Mouse (Mus musculus): ENCODE results near the gene Zfp213. TPM values are rescaled to one million over a fixed set of nuclear protein-coding genes. Genes with fewer than 3 reads are reported as not detected.
"Not testable (repeated sequence)": the region's sequence is repeated elsewhere in the genome, so short reads cannot be mapped to it uniquely, and the experiment has no call there.

Gene Zfp213
- total RNA-seq (2015) (3.6 and 5.3 TPM in 2 replicates), total RNA-seq (2017) (6.5 and 9.2 TPM in 2 replicates)

GRCm38 (mm10) chr17:23563595-23564367, at the start of gene Zfp213:
Gene Zfp213, minus strand, starts transcription at chr17:23564238.
- ATAC-seq (replicated peaks; ENCODE audit: poor library complexity) = peak; percentile 83

DNA sequence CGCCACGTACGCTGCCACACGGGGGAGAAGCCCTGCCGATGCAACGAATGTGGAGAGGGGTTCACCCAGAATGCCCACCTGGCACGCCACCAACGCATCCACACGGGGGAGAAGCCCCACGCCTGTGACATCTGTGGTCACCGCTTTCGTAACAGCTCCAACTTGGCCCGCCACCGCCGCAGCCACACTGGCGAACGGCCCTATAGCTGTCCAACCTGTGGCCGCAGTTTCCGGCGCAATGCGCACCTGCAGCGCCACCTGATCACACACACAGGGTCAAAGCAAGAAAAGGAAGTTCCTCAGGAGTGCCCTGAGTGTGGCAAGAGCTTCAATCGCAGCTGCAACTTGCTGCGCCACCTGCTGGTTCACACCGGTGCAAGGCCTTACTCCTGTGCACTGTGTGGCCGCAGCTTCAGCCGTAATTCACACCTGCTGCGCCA, 46.3 kb upstream of the Zfp213 start:
- peak; percentile 94 for ATAC-seq (replicated peaks; ENCODE audit: poor library complexity)

GRCm38 (mm10) chr17:23609612-23610011, 45.6 kb upstream of the Zfp213 start:
- ATAC-seq (replicated peaks; ENCODE audit: poor library complexity) = no peak

DNA sequence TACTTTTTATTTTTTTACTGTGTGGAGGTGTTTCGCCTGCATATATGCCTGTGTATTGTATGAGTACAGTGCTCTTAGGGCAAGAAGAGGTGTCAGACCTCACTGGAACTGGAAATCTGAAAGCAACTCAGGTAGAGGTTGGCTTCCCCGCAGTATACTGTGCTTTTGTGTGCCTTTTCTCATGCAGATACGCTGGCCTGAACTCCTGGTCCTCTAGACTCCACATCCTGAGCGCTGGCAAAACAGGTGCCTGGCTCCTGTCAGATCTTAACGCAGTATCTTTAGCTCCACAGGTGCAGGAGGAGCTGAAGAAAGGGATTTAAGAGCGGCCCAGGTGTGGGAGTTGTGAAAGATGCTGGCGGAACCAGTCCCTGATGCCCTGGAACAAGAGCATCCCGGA, 41.2 kb upstream of the Zfp213 start:
- ATAC-seq (replicated peaks; ENCODE audit: poor library complexity) = no peak

GRCm38 (mm10) chr17:23604394-23604793, 40.4 kb upstream of the Zfp213 start:
- ATAC-seq (replicated peaks; ENCODE audit: poor library complexity) = no peak

DNA sequence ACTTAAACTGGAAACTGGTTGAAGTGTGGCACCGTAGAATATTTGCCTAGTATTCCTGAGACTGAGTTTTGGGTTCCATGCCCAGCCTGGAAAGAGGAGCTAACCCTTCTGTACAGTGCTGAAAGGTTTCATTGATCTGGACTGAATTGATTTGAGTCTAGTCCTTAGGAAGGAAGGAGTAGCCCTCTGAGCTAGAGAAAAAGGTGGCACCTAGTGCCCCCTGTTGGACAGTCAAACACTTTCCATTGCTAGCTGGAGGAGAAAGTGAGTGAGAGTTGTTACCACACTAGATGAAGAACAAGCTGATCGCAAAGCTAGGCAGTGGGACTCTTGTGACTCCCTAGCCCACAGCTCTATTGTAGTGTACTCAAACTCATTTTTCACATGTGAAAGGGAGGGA, 39.5 kb upstream of the Zfp213 start:
- ATAC-seq (replicated peaks; ENCODE audit: poor library complexity) = peak; percentile 45

- no peak for ATAC-seq (replicated peaks; ENCODE audit: poor library complexity)
Measured at GRCm38 (mm10) chr17:23603077-23603476, 39.0 kb upstream of the Zfp213 start.

DNA sequence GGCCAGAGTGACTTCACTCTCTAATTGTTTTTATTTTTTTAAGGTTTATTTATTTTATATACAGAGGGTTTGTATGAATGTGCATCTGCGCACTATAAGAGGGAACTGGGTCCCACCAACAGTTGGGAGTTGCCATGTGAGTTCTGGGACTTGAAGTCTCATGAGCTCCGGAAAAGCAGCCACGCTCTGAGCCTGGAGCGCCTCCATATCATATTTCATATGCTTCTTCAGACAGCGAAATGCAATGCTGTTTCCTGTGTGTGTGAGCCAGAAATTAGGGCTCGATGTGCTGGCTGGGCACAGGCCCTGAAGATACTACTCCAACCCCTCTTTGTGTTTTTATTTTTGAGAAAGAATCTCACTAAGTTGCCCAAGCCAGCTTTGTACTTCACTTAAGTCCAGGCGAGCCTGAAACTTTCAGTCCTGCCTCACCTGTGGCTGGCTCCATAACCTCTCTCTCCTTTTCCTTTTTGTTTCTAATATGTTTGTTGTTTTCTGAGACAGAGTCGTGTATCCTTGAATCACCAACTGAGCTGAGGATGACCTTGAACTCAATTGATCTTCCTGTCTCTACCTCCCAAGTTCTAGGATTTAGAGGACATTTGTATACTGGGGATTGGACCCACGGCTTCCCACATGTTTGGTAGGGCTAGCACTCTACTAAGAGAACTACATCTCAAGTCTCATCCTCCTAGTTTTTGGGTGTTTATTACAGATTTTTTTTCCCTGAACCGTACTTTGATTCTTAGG, 38.0 kb upstream of the Zfp213 start:
- no peak for ATAC-seq (replicated peaks; ENCODE audit: poor library complexity)

- ATAC-seq (replicated peaks; ENCODE audit: poor library complexity) = no peak
Measured at GRCm38 (mm10) chr17:23600641-23601622, 36.9 kb upstream of the Zfp213 start, which contains the start of gene Zscan10. Gene Zscan10, plus strand, starts transcription at chr17:23600856.

DNA sequence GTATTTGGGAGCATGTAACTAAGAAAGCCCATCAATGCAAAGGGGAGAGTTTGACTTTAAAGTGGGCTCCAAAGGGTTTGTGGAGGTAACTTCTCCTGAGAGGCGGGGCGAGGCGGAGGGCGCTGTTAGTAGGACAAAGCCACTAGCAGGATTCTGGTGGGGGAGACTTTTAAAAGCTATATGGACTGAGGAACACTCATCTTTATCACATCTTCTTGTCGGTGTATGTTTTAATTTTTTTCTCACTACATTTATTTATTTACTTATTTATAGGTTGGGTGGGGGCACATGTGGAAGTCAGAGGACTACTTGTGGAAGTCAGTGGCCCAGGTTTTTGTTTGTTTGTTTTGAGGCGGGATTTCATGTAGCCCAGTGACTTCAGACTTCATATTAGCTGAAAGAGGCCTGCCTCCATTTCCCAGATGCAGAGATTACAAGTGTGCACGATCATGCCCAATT, 35.6 kb upstream of the Zfp213 start:
- no peak for ATAC-seq (replicated peaks; ENCODE audit: poor library complexity)

DNA sequence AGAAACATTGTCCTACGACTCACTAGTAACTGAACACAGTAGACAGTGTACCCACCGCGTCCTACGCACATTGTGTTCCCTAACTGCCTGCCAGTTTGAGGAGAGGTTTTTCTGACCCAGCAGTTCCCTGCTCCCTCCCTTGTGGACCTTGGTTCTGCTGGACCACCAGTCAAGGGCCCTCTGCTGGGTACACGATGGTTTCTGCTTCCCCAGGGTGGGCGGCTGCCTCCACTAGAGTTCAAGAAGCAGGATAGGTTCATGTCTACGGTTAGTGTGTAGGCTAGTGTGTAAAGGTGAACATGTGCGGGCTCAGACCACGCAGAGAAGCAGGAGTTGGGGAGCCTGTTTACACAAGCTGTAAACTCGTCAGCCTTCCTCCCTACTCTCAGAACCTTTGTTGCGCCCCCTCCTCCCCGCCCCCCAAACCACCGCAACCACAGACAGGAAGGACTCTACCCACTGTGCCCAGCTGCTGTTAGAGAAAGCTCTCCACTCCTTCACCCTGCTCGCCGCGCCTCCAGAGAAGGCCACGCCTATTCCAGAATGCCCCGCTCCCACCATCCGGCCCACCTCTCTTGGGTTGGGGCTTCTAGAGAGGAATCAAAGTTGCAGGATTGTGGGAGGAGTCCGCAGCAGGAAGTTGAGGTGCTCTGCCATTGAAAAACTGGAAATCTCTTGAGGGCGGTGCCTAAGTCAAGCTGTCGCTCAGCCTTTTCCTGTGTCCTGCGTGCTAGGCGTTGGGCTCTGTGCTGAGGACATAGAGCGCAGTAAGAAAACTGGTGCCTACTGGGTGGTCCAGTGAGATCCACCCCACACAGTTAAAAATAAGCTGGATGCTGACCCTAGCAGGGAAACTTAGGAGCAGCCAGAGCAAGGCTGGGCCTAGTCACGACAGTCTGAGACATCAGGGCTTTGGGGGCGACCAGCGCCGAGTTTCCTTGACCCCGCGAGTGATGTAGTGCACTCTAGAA, 34.8 kb upstream of the Zfp213 start, which contains the start of gene Zfp13:
Gene Zfp13, minus strand, starts transcription at position 906 of the 971 bp plus-strand sequence.
- ATAC-seq (replicated peaks; ENCODE audit: poor library complexity) = peak; percentile 89

- ATAC-seq (replicated peaks; ENCODE audit: poor library complexity) = not testable (repeated sequence)
Measured at GRCm38 (mm10) chr17:23595139-23595538, 31.1 kb upstream of the Zfp213 start.

DNA sequence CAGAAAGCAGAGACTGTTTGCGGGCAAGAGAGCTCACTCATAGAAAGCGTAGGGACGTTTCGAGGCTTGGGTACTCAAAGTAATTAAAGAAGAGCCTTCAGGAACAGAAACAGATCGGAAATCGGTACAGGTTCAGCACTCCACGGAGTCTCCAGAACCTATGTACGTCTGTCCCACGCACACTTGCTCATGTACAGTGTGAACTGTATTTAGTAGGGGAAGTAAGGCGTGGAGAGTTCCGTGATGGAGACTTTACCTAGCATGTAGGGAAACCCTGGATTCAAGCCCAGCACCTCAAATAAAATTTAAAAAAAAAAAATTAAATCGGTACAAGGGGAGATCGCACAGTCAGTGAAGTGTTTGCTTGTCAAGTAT, 28.9 kb upstream of the Zfp213 start:
- peak; percentile 41 for ATAC-seq (replicated peaks; ENCODE audit: poor library complexity)

- ATAC-seq (replicated peaks; ENCODE audit: poor library complexity) = peak; percentile 99
Measured at GRCm38 (mm10) chr17:23592208-23592925, 28.3 kb upstream of the Zfp213 start.

DNA sequence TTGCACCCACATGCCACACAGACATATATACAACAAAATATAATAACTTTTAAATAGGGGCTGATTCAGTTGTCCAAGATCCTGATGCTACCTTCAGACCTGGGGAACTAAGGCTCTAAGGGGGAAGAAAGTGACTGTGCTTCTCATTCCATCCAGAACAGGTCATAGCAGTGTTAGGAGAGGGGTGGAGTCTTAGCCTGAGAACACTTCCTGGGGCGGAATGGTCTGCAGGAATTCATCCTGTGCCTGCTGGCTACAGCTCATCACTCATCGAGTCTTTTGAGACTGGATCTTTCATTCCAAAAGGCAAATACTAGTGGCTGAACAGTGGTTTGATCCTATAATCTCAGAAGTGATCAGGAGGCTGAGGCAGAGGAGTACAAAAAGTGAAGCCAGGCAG, 23.2 kb upstream of the Zfp213 start:
- ATAC-seq (replicated peaks; ENCODE audit: poor library complexity) = no peak

GRCm38 (mm10) chr17:23585721-23586491, 21.9 kb upstream of the Zfp213 start:
- peak; percentile 51 for ATAC-seq (replicated peaks; ENCODE audit: poor library complexity)

DNA sequence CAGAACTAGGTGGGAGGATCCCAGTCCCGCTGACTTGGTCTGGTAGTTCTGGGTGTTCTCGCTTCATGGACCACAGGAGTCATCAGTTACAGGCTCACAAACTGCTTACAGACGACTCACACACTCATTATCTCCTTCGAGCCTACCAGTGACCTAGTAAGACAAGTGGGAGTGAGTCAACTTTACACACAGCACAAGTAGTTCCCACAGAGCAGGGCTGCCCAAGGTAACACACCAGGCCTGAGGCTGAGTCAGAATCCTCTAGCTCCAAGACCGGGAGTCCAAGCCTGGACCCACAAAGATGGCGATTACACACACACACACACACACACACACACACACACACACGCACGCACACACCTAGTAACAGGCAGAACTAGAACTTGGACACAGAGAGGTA, 20.7 kb upstream of the Zfp213 start:
- ATAC-seq (replicated peaks; ENCODE audit: poor library complexity) = no peak

GRCm38 (mm10) chr17:23575951-23576552, 12.0 kb upstream of the Zfp213 start:
- no peak for ATAC-seq (replicated peaks; ENCODE audit: poor library complexity)
